Mouse (Mus musculus) megakaryocyte, embryonic 14.5 days (primary cell): Measurements from ENCODE around the gene Clasp1.

Experiments used
- FLI1 ChIP-seq: IDR thresholded peaks from 2 replicates; pipeline ENCODE4 v1.6.1; 2012; ENCODE audit warnings: low read length, inconsistent platforms, mixed read lengths
- GATA1 ChIP-seq: IDR thresholded peaks from 3 replicates; pipeline ENCODE4 v1.6.1; 2012; ENCODE audit warnings: mixed read lengths, low read length, inconsistent platforms, borderline replicate concordance

DNA sequence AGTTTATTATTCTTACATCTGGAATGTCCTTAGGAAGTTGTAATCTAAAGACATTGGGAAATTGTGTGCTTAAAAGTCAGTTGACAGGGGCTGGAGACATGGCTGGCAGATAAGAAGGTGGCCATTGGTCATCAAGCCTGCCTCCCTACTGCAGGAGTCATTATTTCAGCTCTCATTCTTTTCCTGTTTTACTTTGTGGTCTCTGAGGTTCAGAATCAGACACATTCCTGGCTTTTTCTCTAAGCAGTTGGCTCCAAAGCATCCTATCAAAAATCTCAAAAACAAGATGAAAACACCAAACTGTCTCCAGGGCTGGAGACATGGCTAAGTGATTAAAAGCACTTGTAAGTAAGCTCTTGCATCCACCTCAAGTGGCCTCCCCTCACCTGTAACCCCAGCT is 49.5 kb downstream of the Clasp1 start:
- TF ChIP-seq GATA1 (no peak), FLI1 (no peak)
